Mouse (Mus musculus) intestine, postnatal 0 days (tissue): Measurements from ENCODE around the gene Tmem151b. TPM values are rescaled to one million over a fixed set of nuclear protein-coding genes. Genes with fewer than 3 reads are reported as not detected.

Experiments
- ATAC-seq: fragments of 200-750 bp; cut with Nextera tagmentation; 2 replicates; pipeline ENCODE4 v1.8.0; 2017; ENCODE audit warnings: mild to moderate bottlenecking, moderate TSS enrichment, moderate library complexity
- H3K27ac ChIP-seq: fragments of 300-500 bp; sonication (generic); 2 replicates; pipeline ENCODE4 v1.5.1; 2014; ENCODE audit warnings: mild to moderate bottlenecking, low read depth, low read length, moderate library complexity
- H3K27me3 ChIP-seq: fragments of 300-500 bp; sonication (generic); replicated peaks from 2 replicates; pipeline ENCODE4 v1.6.1; 2014; ENCODE audit warnings: low read length, mixed read lengths; ENCODE audit not compliant: control insufficient read depth, insufficient read depth
- H3K36me3 ChIP-seq: fragments of 300-500 bp; sonication (generic); 2 replicates; pipeline ENCODE4 v1.6.1; 2014; ENCODE audit warnings: mild to moderate bottlenecking, moderate library complexity; ENCODE audit not compliant: control insufficient read depth, insufficient read depth
- H3K4me1 ChIP-seq: fragments of 300-500 bp; sonication (generic); replicated peaks from 2 replicates; pipeline ENCODE4 v1.6.1; 2014; ENCODE audit warnings: antibody characterized with exemption, low read length, mixed read lengths; ENCODE audit not compliant: control insufficient read depth, insufficient read depth
- H3K4me2 ChIP-seq: fragments of 300-500 bp; sonication (generic); replicated peaks from 2 replicates; pipeline ENCODE4 v1.6.1; 2014; ENCODE audit warnings: low read depth, mild to moderate bottlenecking, moderate library complexity
- H3K4me3 ChIP-seq: fragments of 300-500 bp; sonication (generic); 2 replicates; pipeline ENCODE4 v1.5.1; 2014; ENCODE audit warnings: low read depth, low read length
- H3K9ac ChIP-seq: fragments of 300-500 bp; sonication (generic); 2 replicates; pipeline ENCODE4 v1.6.1; 2014; ENCODE audit warnings: mild to moderate bottlenecking, low read depth, low read length
- H3K9me3 ChIP-seq: fragments of 300-500 bp; sonication (generic); 2 replicates; pipeline ENCODE4 v1.6.1; 2016; ENCODE audit warnings: mixed run types; ENCODE audit not compliant: control insufficient read depth
- CTCF ChIP-seq: sonication (generic); IDR thresholded peaks from 2 replicates; pipeline ENCODE4 v1.5.1; 2016; ENCODE audit warnings: low read depth, mild to moderate bottlenecking, control low read depth, antibody characterized with exemption, moderate library complexity
- WGBS: fragments of 180-500 bp; shearing (Covaris S2); extraction: QIAGEN DNeasy Blood & Tissue Kit; methylation state at CpG from one replicate; pipeline ENCODE4 v1.1.7; 2014; 5-methylcytosine and 5-hydroxymethylcytosine counted together
- polyA plus RNA-seq: library from polyadenylated mRNA; unstranded; fragments of >200 nt; fragmentation: Nextera tagmentation; extraction: Ambion mirVana; gene quantifications from 2 replicates; pipeline ENCODE4 v1.2.1, GENCODE M21; 2015

Tmem151b gene
- polyA plus RNA-seq, 1 experiment from 2014 or later = 0.68 TPM

DNA sequence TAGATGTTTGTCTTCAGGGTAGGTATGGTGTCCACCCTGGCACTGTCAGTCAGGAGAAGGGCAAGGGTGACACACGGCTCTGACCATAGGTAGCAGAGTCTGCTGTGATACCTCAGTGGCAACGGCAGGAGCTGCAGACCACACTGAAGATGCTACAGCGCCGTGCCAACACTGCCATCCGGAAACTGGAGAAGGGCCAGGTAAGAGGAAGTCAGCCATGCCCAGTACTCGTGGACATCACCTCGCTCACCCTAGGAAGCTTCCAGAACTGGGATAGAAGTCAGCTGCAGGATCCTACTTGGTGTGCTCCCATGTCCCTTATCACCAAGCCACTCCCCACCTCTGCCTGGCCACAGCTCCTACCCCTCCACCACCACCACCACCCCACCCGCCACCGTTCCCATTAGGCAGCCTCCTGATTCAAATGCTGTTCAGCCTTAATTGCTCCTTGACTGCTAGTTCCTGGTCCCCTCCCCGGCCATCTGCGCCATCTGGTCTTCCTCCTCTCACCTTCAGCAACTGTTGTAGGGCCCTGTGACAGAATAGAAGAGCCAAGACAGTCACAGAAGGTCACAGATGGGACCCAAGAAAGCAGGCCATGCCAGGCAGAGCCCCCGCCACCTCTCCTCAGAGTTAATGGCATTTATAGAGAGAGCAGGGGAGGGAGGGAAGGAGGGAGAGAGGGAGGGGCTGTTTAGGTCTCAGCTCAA is 30.6 kb downstream of the Tmem151b start:
- 80% methylated on average over 12 of the region's 12 CpGs for WGBS
- no peak for ATAC-seq
- no peaks in the 10 kb centered on the region for H3K9me3 ChIP-seq
- no peak overlapping the region for H3K4me3 ChIP-seq
- TF ChIP-seq CTCF = no peak
- peaks cover 3% of the 10 kb centered on the region; the same call in 1 of the 2 replicates for H3K27me3 ChIP-seq
- H3K4me1 ChIP-seq = no peaks in the 10 kb centered on the region
- peaks cover 16% of the 10 kb centered on the region; the same call in 1 of the 2 replicates for H3K36me3 ChIP-seq
- no peak overlapping the region for H3K9ac ChIP-seq
- no peak overlapping the region for H3K27ac ChIP-seq
- no peak overlapping the region for H3K4me2 ChIP-seq

DNA sequence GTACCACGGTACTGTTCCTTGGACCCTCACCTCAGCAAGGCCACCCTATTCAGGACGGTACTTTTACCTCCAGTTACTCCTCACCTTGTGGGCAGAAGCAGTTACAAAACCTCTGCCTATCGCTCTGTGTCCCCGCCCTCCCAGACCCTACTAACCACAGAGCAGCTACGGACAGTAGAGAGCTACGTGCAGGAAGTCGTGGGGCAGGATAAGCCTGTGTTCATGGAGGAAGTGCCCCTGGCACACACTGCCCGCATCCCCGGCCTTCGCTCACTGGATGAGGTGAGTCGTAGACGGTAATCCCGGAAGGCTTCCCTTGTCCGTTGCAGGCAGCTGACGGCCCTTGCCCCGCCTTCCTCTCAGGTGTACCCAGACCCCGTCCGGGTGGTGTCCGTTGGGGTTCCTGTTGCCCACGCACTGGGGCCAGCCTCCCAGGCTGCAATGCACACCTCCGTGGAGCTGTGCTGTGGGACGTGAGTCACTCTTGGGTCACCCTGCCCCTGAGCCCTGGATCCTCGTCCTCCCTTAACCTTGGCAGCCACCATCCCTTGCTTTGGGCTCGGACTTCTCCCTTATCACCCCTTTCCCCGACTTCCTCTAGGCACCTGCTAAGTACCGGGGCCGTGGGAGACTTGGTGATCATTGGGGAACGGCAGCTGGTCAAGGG is 31.8 kb downstream of the Tmem151b start:
- Histone ChIP-seq H3K27me3 (no peaks in the 10 kb centered on the region), H3K4me2 (no peak overlapping the region), H3K9ac (no peak overlapping the region), H3K4me1 (no peaks in the 10 kb centered on the region), H3K27ac (no peak overlapping the region), H3K36me3 (peaks cover 16% of the 10 kb centered on the region; the same call in 1 of the 2 replicates), H3K4me3 (no peak overlapping the region), H3K9me3 (no peaks in the 10 kb centered on the region)
- ATAC-seq = no peak
- no peak for TF ChIP-seq CTCF
- 88% methylated on average over 28 of the region's 28 CpGs for WGBS

DNA sequence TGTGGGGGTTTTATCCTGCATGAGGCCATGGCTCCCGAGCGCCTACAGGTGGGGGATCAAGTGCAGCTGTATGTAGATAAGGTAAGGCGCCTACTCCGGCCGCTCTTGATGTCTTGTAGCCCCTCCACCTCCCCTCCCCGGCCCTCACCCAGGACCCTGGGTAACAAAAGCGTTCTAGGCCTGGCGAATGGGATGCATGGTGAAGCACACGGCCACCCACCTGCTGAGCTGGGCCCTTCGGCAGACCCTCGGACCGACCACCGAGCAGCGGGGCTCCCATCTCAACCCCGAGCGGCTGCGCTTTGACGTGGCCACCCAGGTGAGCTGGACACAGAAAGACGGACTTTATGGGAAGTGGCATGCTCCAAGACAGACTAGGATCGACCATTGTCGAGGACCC is 32.3 kb downstream of the Tmem151b start:
- Histone ChIP-seq H3K36me3 (peaks cover 16% of the 10 kb centered on the region; the same call in 1 of the 2 replicates), H3K4me3 (no peak overlapping the region), H3K27me3 (no peaks in the 10 kb centered on the region), H3K27ac (no peak overlapping the region), H3K9ac (no peak overlapping the region), H3K4me2 (no peak overlapping the region), H3K9me3 (no peaks in the 10 kb centered on the region), H3K4me1 (no peaks in the 10 kb centered on the region)
- WGBS = 95% methylated on average over 21 of the region's 21 CpGs
- TF ChIP-seq CTCF = no peak
- no peak for ATAC-seq

DNA sequence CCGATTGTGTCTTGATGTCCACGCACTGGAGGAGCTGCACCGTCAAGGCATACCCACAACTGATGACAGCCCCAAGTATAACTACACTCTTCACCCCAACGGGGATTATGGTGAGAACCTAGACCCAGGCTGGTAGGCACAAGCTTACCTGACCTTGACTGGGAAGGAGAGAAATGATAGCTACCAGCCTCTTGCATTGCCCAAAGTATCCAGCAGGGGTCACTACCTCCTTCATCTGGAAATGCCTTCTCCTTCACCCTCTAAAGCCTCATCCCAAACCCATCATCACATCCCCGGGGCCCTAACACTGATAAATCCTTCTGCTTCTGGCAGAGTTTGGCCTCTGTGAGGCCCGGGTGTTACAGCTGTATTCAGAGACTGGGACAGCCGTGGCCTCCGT is 33.0 kb downstream of the Tmem151b start:
- H3K27me3 ChIP-seq = no peaks in the 10 kb centered on the region
- H3K4me2 ChIP-seq = no peak overlapping the region
- no peak overlapping the region for H3K9ac ChIP-seq
- no peak overlapping the region for H3K27ac ChIP-seq
- no peak overlapping the region for H3K4me3 ChIP-seq
- ATAC-seq = peak; percentile 23; the same call in 1 of the 2 replicates
- 47% methylated on average over 8 of the region's 8 CpGs for WGBS
- no peaks in the 10 kb centered on the region for H3K4me1 ChIP-seq
- TF ChIP-seq CTCF = peak; percentile 90
- peaks cover 16% of the 10 kb centered on the region; the same call in 1 of the 2 replicates for H3K36me3 ChIP-seq
- no peaks in the 10 kb centered on the region for H3K9me3 ChIP-seq

DNA sequence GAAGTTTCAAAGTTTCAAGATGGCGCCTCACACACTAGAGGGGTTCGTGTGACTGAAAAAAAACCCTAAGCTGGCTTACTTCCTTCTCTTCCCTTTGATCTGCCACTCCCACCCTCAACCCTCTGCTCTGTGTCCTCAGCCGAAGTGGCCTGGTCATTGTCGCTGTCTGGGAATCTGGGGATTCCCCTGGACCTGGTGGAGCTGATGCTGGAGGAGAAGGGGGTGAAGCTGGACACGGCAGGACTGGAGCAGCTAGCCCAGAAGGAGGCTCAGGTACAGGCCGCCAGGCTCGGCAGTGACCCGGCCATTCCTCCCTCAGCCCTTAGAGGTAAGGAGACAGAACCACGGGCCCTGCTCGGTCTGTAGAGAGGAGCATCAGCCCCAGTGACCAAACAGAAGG is 33.7 kb downstream of the Tmem151b start:
- no peak overlapping the region for H3K27ac ChIP-seq
- WGBS = 82% methylated on average over 10 of the region's 10 CpGs
- no peak overlapping the region for H3K4me3 ChIP-seq
- no peak for TF ChIP-seq CTCF
- no peaks in the 10 kb centered on the region for H3K27me3 ChIP-seq
- H3K9me3 ChIP-seq = no peaks in the 10 kb centered on the region
- no peak overlapping the region for H3K9ac ChIP-seq
- ATAC-seq = no peak
- H3K4me1 ChIP-seq = no peaks in the 10 kb centered on the region
- peaks cover 16% of the 10 kb centered on the region; the same call in 1 of the 2 replicates for H3K36me3 ChIP-seq
- H3K4me2 ChIP-seq = no peak overlapping the region

DNA sequence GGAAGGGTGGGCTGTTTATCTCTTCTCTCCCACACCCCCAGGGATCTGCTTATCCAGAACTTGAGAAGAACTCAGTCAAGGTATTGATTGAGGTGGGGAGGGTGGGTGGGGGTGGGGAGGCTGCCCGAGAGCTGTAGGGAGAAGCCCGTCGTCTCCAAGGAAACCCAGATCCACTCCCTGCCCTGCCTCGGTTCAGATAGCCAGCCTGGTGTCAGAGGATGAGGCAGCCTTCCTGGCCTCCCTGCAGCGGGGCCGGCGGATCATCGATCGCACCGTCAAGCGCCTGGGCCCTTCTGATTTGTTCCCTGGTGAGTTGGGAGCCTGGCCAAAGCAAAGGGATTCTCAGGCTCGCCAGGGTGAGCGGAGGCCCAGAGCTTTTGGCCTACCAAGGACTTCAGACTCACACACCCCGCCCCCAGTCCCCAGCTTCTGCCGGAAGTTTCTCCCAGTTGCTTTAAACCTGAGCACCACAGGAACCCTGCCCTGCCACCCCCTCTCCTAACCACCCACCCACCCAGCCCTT is 34.2 kb downstream of the Tmem151b start:
- Histone ChIP-seq H3K27ac (no peak overlapping the region), H3K4me1 (no peaks in the 10 kb centered on the region), H3K4me2 (no peak overlapping the region), H3K9ac (no peak overlapping the region), H3K9me3 (no peaks in the 10 kb centered on the region), H3K36me3 (peaks cover 16% of the 10 kb centered on the region; the same call in 1 of the 2 replicates), H3K27me3 (no peaks in the 10 kb centered on the region), H3K4me3 (no peak overlapping the region)
- WGBS = 54% methylated on average over 15 of the region's 15 CpGs
- ATAC-seq = peak; percentile 35; the same call in 1 of the 2 replicates
- TF ChIP-seq CTCF = no peak
